Mouse (Mus musculus) embryonic facial prominence, embryonic 15.5 days (tissue): ENCODE measurements at regions not wholly inside any gene's neighbourhood (a gene's known extent, or its start where the extent isn't known, plus 50 kb on each side); places are given as distances from the start of the nearest gene placed in this dataset.
A peak's percentile ranks its signal among the peaks of the same experiment; 100 is the strongest.

Experiments
- ATAC-seq: fragments of 200-750 bp; cut with Nextera tagmentation; 2 replicates; pipeline ENCODE4 v1.8.0; 2017; ENCODE audit warnings: low read depth, moderate TSS enrichment; ENCODE audit not compliant: insufficient number of reproducible peaks, low FRiP score, low TSS enrichment
- H3K27ac ChIP-seq: fragments of 300-500 bp; sonication (generic); replicated peaks from 2 replicates; pipeline ENCODE4 v1.5.1; 2015; ENCODE audit warnings: mild to moderate bottlenecking, inconsistent platforms
- H3K27me3 ChIP-seq: fragments of 300-500 bp; sonication (generic); 2 replicates; pipeline ENCODE4 v1.6.1; 2015; ENCODE audit warnings: inconsistent platforms
- H3K36me3 ChIP-seq: fragments of 300-500 bp; sonication (generic); 2 replicates; pipeline ENCODE4 v1.6.1; 2015; ENCODE audit warnings: mild to moderate bottlenecking, inconsistent platforms
- H3K4me1 ChIP-seq: fragments of 300-500 bp; sonication (generic); 2 replicates; pipeline ENCODE4 v1.6.1; 2015; ENCODE audit warnings: inconsistent platforms
- H3K4me2 ChIP-seq: fragments of 300-500 bp; sonication (generic); replicated peaks from 2 replicates; pipeline ENCODE4 v1.6.1; 2015; ENCODE audit warnings: mild to moderate bottlenecking, inconsistent platforms
- H3K4me3 ChIP-seq: fragments of 300-500 bp; sonication (generic); replicated peaks from 2 replicates; pipeline ENCODE4 v1.5.1; 2015; ENCODE audit warnings: mild to moderate bottlenecking, inconsistent platforms
- H3K9ac ChIP-seq: fragments of 300-500 bp; sonication (generic); 2 replicates; pipeline ENCODE4 v1.6.1; 2015; ENCODE audit warnings: inconsistent platforms
- H3K9me3 ChIP-seq: fragments of 300-500 bp; sonication (generic); replicated peaks from 2 replicates; pipeline ENCODE4 v1.6.1; 2016; ENCODE audit warnings: inconsistent platforms
- WGBS: fragments of 180-500 bp; shearing (Covaris S2); methylation state at CpG from one replicate; pipeline ENCODE4 v1.1.7; 2015; 5-methylcytosine and 5-hydroxymethylcytosine counted together

- ATAC-seq = no peak
- H3K27ac ChIP-seq = no peak overlapping the region
- H3K9ac ChIP-seq = no peak overlapping the region
- H3K9me3 ChIP-seq = no peaks in the 10 kb centered on the region
- 76% methylated on average over 8 of the region's 8 CpGs for WGBS
- no peak overlapping the region for H3K4me2 ChIP-seq
- H3K27me3 ChIP-seq = no peaks in the 10 kb centered on the region
- no peaks in the 10 kb centered on the region for H3K4me1 ChIP-seq
- no peaks in the 10 kb centered on the region for H3K36me3 ChIP-seq
- no peak overlapping the region for H3K4me3 ChIP-seq
These were observed 646.8 kb upstream of the Auts2 start for GRCm38 (mm10) chr5:133189798-133190571.

GRCm38 (mm10) chr5:133175636-133176035 is 632.5 kb upstream of the Auts2 start:
- H3K4me1 ChIP-seq = peaks cover 18% of the 10 kb centered on the region
- H3K9ac ChIP-seq = no peak overlapping the region
- H3K4me2 ChIP-seq = no peak overlapping the region
- H3K27me3 ChIP-seq = no peaks in the 10 kb centered on the region
- no peak for ATAC-seq
- no peaks in the 10 kb centered on the region for H3K9me3 ChIP-seq
- H3K36me3 ChIP-seq = no peaks in the 10 kb centered on the region
- no peak overlapping the region for H3K27ac ChIP-seq
- 90% methylated on average over 6 of the region's 6 CpGs for WGBS
- H3K4me3 ChIP-seq = no peak overlapping the region

GRCm38 (mm10) chr5:133173155-133173723 is 630.1 kb upstream of the Auts2 start:
- Histone ChIP-seq H3K4me2 (no peak overlapping the region), H3K27me3 (no peaks in the 10 kb centered on the region), H3K4me1 (peaks cover 20% of the 10 kb centered on the region), H3K9me3 (no peaks in the 10 kb centered on the region), H3K9ac (no peak overlapping the region), H3K27ac (0 out of 2 replicates have a peak overlapping the region, but pooled peaks have one; percentile 29), H3K36me3 (no peaks in the 10 kb centered on the region), H3K4me3 (no peak overlapping the region)
- WGBS = 11% methylated on average over 6 of the region's 6 CpGs
- ATAC-seq = peak; percentile 87

- WGBS = 69% methylated on average over 4 of the region's 4 CpGs
- Histone ChIP-seq H3K4me1 (peaks cover 20% of the 10 kb centered on the region), H3K4me2 (no peak overlapping the region), H3K4me3 (no peak overlapping the region), H3K9ac (no peak overlapping the region), H3K27ac (no peak overlapping the region; the same call in 1 of the 2 replicates), H3K36me3 (no peaks in the 10 kb centered on the region), H3K9me3 (no peaks in the 10 kb centered on the region), H3K27me3 (no peaks in the 10 kb centered on the region)
- ATAC-seq = no peak
These were observed 629.5 kb upstream of the Auts2 start for GRCm38 (mm10) chr5:133172686-133173085.

- Histone ChIP-seq H3K9me3 (no peaks in the 10 kb centered on the region), H3K9ac (no peak overlapping the region), H3K36me3 (no peaks in the 10 kb centered on the region), H3K27me3 (no peaks in the 10 kb centered on the region), H3K4me1 (peaks cover 27% of the 10 kb centered on the region), H3K27ac (no peak overlapping the region), H3K4me3 (no peak overlapping the region), H3K4me2 (no peak overlapping the region)
- ATAC-seq = no peak
- WGBS = 20% methylated on average over 1 of the region's 1 CpGs
These were observed 628.1 kb upstream of the Auts2 start for GRCm38 (mm10) chr5:133171266-133171665.

GRCm38 (mm10) chr5:133167576-133167975 is 624.4 kb upstream of the Auts2 start:
- no peak overlapping the region for H3K27ac ChIP-seq
- H3K36me3 ChIP-seq = no peaks in the 10 kb centered on the region
- no peak for ATAC-seq
- H3K9ac ChIP-seq = no peak overlapping the region
- peaks cover 18% of the 10 kb centered on the region; the same call in 1 of the 2 replicates for H3K4me1 ChIP-seq
- no peaks in the 10 kb centered on the region for H3K27me3 ChIP-seq
- H3K4me2 ChIP-seq = no peak overlapping the region
- WGBS = 46% methylated on average over 2 of the region's 2 CpGs
- no peaks in the 10 kb centered on the region for H3K9me3 ChIP-seq
- no peak overlapping the region for H3K4me3 ChIP-seq

GRCm38 (mm10) chr5:133167001-133167461 is 623.9 kb upstream of the Auts2 start:
- H3K4me1 ChIP-seq = peaks cover 16% of the 10 kb centered on the region; the same call in 1 of the 2 replicates
- no peaks in the 10 kb centered on the region for H3K27me3 ChIP-seq
- H3K36me3 ChIP-seq = no peaks in the 10 kb centered on the region
- ATAC-seq = peak; percentile 85
- no peak overlapping the region for H3K4me3 ChIP-seq
- H3K4me2 ChIP-seq = no peak overlapping the region
- no peaks in the 10 kb centered on the region for H3K9me3 ChIP-seq
- H3K9ac ChIP-seq = no peak overlapping the region
- H3K27ac ChIP-seq = no peak overlapping the region; the same call in 1 of the 2 replicates
- 17% methylated on average over 5 of the region's 5 CpGs for WGBS

- H3K36me3 ChIP-seq = no peaks in the 10 kb centered on the region
- no peak overlapping the region for H3K27ac ChIP-seq
- H3K4me2 ChIP-seq = no peak overlapping the region
- no peaks in the 10 kb centered on the region for H3K9me3 ChIP-seq
- no peaks in the 10 kb centered on the region for H3K27me3 ChIP-seq
- no peaks in the 10 kb centered on the region for H3K4me1 ChIP-seq
- ATAC-seq = peak; percentile 24; the same call in 1 of the 2 replicates
- no peak overlapping the region for H3K9ac ChIP-seq
- WGBS = 51% methylated on average over 5 of the region's 5 CpGs
- H3K4me3 ChIP-seq = no peak overlapping the region
These were observed 613.1 kb upstream of the Auts2 start for GRCm38 (mm10) chr5:133156115-133156857.

GRCm38 (mm10) chr5:133145996-133146395 is 602.9 kb upstream of the Auts2 start:
- no peak overlapping the region for H3K4me2 ChIP-seq
- no peak overlapping the region for H3K9ac ChIP-seq
- H3K36me3 ChIP-seq = no peaks in the 10 kb centered on the region
- ATAC-seq = no peak
- no peaks in the 10 kb centered on the region for H3K27me3 ChIP-seq
- no peaks in the 10 kb centered on the region for H3K4me1 ChIP-seq
- H3K4me3 ChIP-seq = no peak overlapping the region
- H3K9me3 ChIP-seq = peaks cover 8% of the 10 kb centered on the region; the same call in 1 of the 2 replicates
- H3K27ac ChIP-seq = no peak overlapping the region

GRCm38 (mm10) chr5:133143679-133144078 is 600.5 kb upstream of the Auts2 start:
- no peak for ATAC-seq
- Histone ChIP-seq H3K27me3 (no peaks in the 10 kb centered on the region), H3K4me2 (no peak overlapping the region), H3K4me1 (no peaks in the 10 kb centered on the region), H3K36me3 (no peaks in the 10 kb centered on the region), H3K27ac (no peak overlapping the region), H3K4me3 (no peak overlapping the region), H3K9me3 (peaks cover 8% of the 10 kb centered on the region; the same call in 1 of the 2 replicates), H3K9ac (no peak overlapping the region)
- WGBS = 100% methylated on average over 1 of the region's 1 CpGs

GRCm38 (mm10) chr5:133142401-133143115 is 599.4 kb upstream of the Auts2 start:
- 73% methylated on average over 11 of the region's 11 CpGs for WGBS
- ATAC-seq = no peak
- Histone ChIP-seq H3K4me1 (no peaks in the 10 kb centered on the region), H3K4me3 (no peak overlapping the region), H3K27ac (no peak overlapping the region), H3K9ac (no peak overlapping the region), H3K36me3 (no peaks in the 10 kb centered on the region), H3K4me2 (no peak overlapping the region), H3K9me3 (peaks cover 8% of the 10 kb centered on the region; the same call in 1 of the 2 replicates), H3K27me3 (no peaks in the 10 kb centered on the region)
